Mouse (Mus musculus) splenic B cell, adult 2 months (primary cell): Measurements from ENCODE around the gene Mthfd2l.

Experiments
- DNase-seq: peaks from one replicate; pipeline ENCODE4 v3.0.0-alpha.2; 2011; ENCODE audit warnings: low read depth, low spot score
- H3K27me3 ChIP-seq: 2 replicates; pipeline ENCODE4 v1.6.1; 2012; ENCODE audit warnings: mild to moderate bottlenecking, low read length, moderate library complexity, mixed read lengths; ENCODE audit not compliant: control insufficient read depth, poor library complexity, insufficient read depth, severe bottlenecking
- H3K36me3 ChIP-seq: 2 replicates; pipeline ENCODE4 v1.6.1; 2012; ENCODE audit warnings: mild to moderate bottlenecking, low read length, moderate library complexity, mixed read lengths; ENCODE audit not compliant: control insufficient read depth, poor library complexity, insufficient read depth, severe bottlenecking

Mthfd2l gene

DNA sequence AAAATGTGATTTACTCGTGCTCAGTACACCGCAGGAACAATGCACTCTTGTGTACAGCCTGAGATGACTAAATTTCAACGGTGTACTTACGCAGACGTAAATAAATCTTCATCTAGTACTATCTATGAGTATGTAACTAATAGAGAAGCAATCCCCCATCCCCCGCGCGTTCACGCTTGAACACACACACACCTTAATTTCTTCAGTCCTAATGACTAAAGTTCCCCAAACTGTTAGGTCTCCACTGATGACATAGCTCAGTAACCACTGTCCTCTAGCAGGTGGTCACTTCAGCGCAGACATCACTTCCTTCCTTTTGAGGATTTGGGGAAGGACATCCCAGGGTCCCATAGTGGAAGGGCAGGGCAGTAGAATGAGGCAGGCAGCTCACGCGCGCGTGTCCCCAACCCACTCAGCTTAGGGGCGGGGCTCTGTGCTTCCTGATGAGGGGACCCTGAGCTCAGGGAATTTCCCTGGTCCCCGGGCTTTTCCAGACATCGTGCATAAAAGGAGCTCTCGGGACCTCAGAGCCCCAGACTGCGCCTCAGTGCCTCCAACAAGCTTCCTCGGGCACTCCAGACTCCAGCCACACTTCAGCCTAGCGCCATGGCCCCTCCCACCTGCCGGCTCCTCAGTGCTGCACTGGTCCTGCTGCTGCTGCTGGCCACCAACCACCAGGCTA, 27.4 kb upstream of the Mthfd2l start, which contains the start of gene Cxcl2:
Cxcl2 (plus strand) TSS at position 533 of the 682 bp plus-strand sequence.
- Histone ChIP-seq H3K36me3 (no peaks in the 10 kb centered on the region), H3K27me3 (no peaks in the 10 kb centered on the region)
- peak; percentile 17 for DNase-seq

GRCm38 (mm10) chr5:90908983-90909382, 21.9 kb upstream of the Mthfd2l start:
- Histone ChIP-seq H3K27me3 (no peaks in the 10 kb centered on the region), H3K36me3 (no peaks in the 10 kb centered on the region)
- DNase-seq: peak; percentile 79

DNA sequence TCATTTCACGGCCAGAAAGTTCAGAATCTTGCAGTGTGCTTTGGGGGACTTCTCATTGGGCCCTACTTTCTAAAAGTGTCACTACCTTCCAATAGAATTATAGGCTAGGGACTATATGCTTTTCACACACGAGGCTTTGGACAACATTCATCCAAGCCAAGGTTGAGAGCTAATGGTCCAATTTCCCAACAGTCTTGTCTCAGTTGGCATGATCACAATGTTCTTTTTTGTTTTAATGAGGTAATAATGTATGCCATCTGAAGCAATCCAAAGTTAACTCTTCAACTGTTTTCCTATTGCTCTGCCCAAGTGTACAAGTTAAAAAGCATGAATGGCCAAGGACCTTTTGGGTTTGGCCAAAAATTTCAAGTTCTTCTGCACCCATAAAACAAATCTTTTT, 11.4 kb upstream of the Mthfd2l start:
- no peak for DNase-seq
- H3K36me3 ChIP-seq: no peaks in the 10 kb centered on the region
- H3K27me3 ChIP-seq: no peaks in the 10 kb centered on the region

DNA sequence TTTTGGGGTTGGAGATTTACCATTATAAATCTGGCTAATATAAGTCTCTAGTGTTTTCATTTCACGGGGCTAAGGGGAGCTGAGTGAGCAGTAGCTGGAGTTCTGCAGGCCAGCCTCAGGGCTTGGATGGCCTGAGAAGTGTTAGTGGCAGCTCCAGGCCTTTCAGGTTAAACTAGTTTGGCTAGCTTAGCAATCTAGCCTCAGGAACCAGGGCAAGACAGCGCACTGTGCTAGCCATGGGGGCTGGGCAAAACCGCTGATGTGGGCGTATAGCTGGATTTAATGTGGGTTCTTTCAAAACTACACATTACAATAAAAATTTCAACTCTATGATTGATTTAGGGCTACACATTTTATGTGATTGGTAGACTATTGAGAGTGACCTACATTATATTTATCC, 8.0 kb upstream of the Mthfd2l start:
- H3K36me3 ChIP-seq: no peaks in the 10 kb centered on the region
- DNase-seq: no peak
- H3K27me3 ChIP-seq: no peaks in the 10 kb centered on the region

DNA sequence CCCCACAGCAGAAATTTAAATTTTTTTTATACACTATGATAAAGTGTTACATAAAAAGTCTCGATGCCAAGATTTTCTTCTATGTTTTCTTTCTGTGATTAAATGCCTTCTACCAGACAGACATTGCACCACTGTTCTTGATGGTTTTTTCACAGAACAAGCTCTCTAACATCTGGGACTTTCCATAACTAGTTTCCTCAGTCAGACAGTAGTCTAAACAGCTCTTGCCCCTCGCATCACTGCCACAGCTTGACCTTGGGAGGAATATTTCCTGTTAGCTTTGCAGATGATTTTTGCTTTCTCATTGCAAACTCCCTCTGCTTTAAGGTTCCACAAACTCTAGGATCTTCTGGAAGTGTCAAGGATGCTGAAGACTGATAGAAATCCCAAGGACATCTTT, 371 bp upstream of the Mthfd2l start:
- Histone ChIP-seq H3K27me3 (no peaks in the 10 kb centered on the region), H3K36me3 (no peaks in the 10 kb centered on the region)
- DNase-seq: no peak

DNA sequence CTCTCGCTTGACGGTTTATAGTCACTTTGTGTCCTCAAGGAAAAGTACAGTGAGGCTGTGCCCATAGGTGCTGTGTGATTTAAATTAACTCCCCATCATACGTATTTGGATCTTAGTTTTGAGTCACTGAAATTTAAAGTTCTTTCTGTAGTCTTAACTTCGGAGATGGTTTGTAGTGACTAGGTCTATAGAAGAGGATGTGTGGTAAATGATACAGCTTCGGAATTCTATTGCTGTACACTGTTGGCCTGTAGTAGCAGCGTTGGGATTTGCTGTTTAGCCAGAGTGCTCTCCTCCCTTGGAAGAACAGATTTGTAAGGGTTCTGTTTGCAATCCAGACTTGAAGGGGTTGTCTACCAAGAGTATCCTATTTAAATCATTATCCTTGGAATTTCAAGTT, 994 bp downstream of the Mthfd2l start:
- Histone ChIP-seq H3K36me3 (no peaks in the 10 kb centered on the region), H3K27me3 (no peaks in the 10 kb centered on the region)
- DNase-seq: no peak

DNA sequence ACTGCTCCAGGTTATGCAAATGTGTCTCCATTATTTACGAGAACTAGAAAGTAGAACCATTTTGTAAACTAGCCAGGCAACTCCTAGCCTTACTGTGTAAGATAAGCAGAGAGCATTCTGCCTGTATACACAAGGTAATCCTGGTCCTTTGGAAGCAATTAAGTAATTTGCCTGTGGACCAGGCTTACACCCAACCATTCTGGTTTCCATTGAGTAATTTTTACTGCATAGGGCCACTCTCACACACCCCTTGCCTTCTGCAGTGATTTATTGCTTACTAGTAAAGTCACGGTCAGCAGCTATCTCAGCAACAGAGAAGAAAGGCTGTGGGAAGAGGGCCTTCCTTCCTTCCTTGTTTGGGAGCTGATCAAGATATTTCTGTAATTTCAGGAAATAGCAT, 5.8 kb downstream of the Mthfd2l start:
- H3K36me3 ChIP-seq: no peaks in the 10 kb centered on the region
- no peaks in the 10 kb centered on the region for H3K27me3 ChIP-seq
- DNase-seq: no peak

GRCm38 (mm10) chr5:90945453-90945852, 14.5 kb downstream of the Mthfd2l start:
- Histone ChIP-seq H3K27me3 (no peaks in the 10 kb centered on the region), H3K36me3 (no peaks in the 10 kb centered on the region)
- DNase-seq: no peak

- Histone ChIP-seq H3K36me3 (no peaks in the 10 kb centered on the region), H3K27me3 (no peaks in the 10 kb centered on the region)
- DNase-seq: no peak
Measured at GRCm38 (mm10) chr5:90949499-90949898, 18.6 kb downstream of the Mthfd2l start.

GRCm38 (mm10) chr5:90951475-90951874, 20.6 kb downstream of the Mthfd2l start:
- Histone ChIP-seq H3K27me3 (no peaks in the 10 kb centered on the region), H3K36me3 (no peaks in the 10 kb centered on the region)
- DNase-seq: peak; percentile 58

DNA sequence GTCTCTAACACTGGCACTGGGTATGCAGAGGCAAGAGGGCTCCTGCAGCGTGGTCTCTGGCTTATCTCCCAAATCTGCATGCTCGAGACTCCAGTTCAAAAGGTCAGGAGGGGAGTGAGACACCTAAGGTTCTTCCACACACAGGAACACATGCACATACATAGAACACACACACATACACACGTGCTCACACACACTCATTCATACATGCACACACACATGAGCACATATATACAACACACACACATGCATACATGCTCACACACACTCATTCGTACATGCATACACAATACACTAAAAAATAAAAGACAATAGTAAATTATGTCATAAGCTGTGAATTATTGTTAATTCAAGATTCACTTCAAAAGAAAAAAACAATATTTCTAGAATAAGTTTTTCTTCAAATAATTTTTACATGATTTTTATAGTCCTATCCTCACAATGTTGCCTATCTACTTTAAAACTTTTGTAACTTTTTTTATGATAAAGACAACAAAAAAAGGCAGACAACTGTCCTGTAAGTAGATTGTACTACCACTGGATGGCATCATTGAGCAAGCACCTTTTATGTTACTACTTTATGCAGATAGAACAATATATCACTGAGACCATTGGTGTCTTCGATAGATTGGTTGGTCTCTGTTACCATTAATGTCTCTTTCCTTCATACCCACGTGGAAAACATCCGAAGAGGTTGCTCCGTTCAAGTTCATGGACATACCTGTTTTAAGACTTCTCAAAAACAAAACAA, 22.0 kb downstream of the Mthfd2l start:
- no peaks in the 10 kb centered on the region for H3K27me3 ChIP-seq
- DNase-seq: peak; percentile 55

DNA sequence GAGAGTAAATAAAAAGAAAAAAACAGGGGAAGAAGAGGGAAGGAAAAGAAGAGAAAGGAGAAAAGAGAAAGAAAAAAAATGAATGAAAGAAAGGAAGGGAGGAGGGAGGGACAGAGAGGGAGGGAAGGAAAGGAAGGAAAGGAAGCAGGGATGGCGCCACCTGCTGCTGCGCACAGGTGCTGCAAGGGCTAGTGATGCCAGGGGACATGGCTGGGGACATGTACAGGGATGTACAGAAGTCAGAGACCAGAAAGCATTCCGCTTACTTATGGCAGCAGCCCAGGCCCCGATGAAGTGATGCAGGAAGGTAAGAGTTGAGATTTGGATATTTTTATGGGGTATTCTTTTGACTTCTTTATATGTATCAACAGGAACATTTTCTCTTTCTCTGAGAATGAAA, 33.4 kb downstream of the Mthfd2l start:
- Histone ChIP-seq H3K27me3 (no peaks in the 10 kb centered on the region), H3K36me3 (no peaks in the 10 kb centered on the region)
- peak; percentile 48 for DNase-seq

More for the DNA sequence above, 22.0 kb downstream of the Mthfd2l start:
- H3K36me3 ChIP-seq: no peaks in the 10 kb centered on the region

GRCm38 (mm10) chr5:90964764-90965163, 33.8 kb downstream of the Mthfd2l start:
- DNase-seq: no peak
- Histone ChIP-seq H3K36me3 (no peaks in the 10 kb centered on the region), H3K27me3 (no peaks in the 10 kb centered on the region)

- no peaks in the 10 kb centered on the region for H3K36me3 ChIP-seq
- no peak for DNase-seq
- no peaks in the 10 kb centered on the region for H3K27me3 ChIP-seq
Measured at GRCm38 (mm10) chr5:90965386-90965785, 34.5 kb downstream of the Mthfd2l start.

- DNase-seq: peak; percentile 25
- H3K27me3 ChIP-seq: no peaks in the 10 kb centered on the region
- H3K36me3 ChIP-seq: no peaks in the 10 kb centered on the region
Measured at GRCm38 (mm10) chr5:90977244-90977643, 46.3 kb downstream of the Mthfd2l start.
